Mouse (Mus musculus): ENCODE measurements around the gene Dcaf4. TPM values are rescaled to one million over a fixed set of nuclear protein-coding genes. Genes with fewer than 3 reads are reported as not detected.

Gene Dcaf4
- polyA plus RNA-seq, 1 experiment from 2014 or later = 47.1 TPM

- Histone ChIP-seq H3K27ac (ENCODE audit: low read depth, low read length) (no peak overlapping the region), H3K9ac (replicated peaks; ENCODE audit: low read depth, low read length) (no peak overlapping the region), H3K27me3 (ENCODE audit: control insufficient read depth, insufficient read depth, low read length) (no peaks in the 10 kb centered on the region), H3K4me1 (ENCODE audit: control insufficient read depth, insufficient read depth, low read length) (peaks cover 3% of the 10 kb centered on the region; the same call in 1 of the 2 replicates), H3K36me3 (ENCODE audit: control insufficient read depth, insufficient read depth, low read length) (no peaks in the 10 kb centered on the region), H3K4me3 (ENCODE audit: low read depth, low read length) (no peak overlapping the region), H3K4me2 (ENCODE audit: low read depth, low read length) (no peak overlapping the region), H3K9me3 (ENCODE audit: control insufficient read depth, low read length) (no peaks in the 10 kb centered on the region)
- 85% methylated on average over 18 of the region's 18 CpGs for WGBS
- ATAC-seq (ENCODE audit: low read depth) = no peak
These were observed 5.7 kb downstream of the Dcaf4 start for GRCm38 (mm10) chr12:83525822-83526544.

GRCm38 (mm10) chr12:83527816-83528215 is 7.5 kb downstream of the Dcaf4 start:
- H3K36me3 ChIP-seq (ENCODE audit: control insufficient read depth, insufficient read depth, low read length) = peaks cover 5% of the 10 kb centered on the region; the same call in 1 of the 2 replicates
- H3K4me3 ChIP-seq (ENCODE audit: low read depth, low read length) = no peak overlapping the region
- no peaks in the 10 kb centered on the region for H3K4me1 ChIP-seq (ENCODE audit: control insufficient read depth, insufficient read depth, low read length)
- H3K27me3 ChIP-seq (ENCODE audit: control insufficient read depth, insufficient read depth, low read length) = no peaks in the 10 kb centered on the region
- H3K27ac ChIP-seq (ENCODE audit: low read depth, low read length) = no peak overlapping the region
- no peak overlapping the region for H3K9ac ChIP-seq (replicated peaks; ENCODE audit: low read depth, low read length)
- H3K9me3 ChIP-seq (ENCODE audit: control insufficient read depth, low read length) = no peaks in the 10 kb centered on the region
- ATAC-seq (ENCODE audit: low read depth) = no peak
- H3K4me2 ChIP-seq (ENCODE audit: low read depth, low read length) = no peak overlapping the region
- WGBS = 41% methylated on average over 6 of the region's 6 CpGs

GRCm38 (mm10) chr12:83528665-83529064 is 8.4 kb downstream of the Dcaf4 start:
- no peak overlapping the region for H3K27ac ChIP-seq (ENCODE audit: low read depth, low read length)
- no peaks in the 10 kb centered on the region for H3K9me3 ChIP-seq (ENCODE audit: control insufficient read depth, low read length)
- WGBS = 87% methylated on average over 5 of the region's 5 CpGs
- no peak for ATAC-seq (ENCODE audit: low read depth)
- H3K9ac ChIP-seq (replicated peaks; ENCODE audit: low read depth, low read length) = no peak overlapping the region
- H3K36me3 ChIP-seq (ENCODE audit: control insufficient read depth, insufficient read depth, low read length) = peaks cover 5% of the 10 kb centered on the region; the same call in 1 of the 2 replicates
- no peak overlapping the region for H3K4me3 ChIP-seq (ENCODE audit: low read depth, low read length)
- no peaks in the 10 kb centered on the region for H3K27me3 ChIP-seq (ENCODE audit: control insufficient read depth, insufficient read depth, low read length)
- H3K4me2 ChIP-seq (ENCODE audit: low read depth, low read length) = no peak overlapping the region
- H3K4me1 ChIP-seq (ENCODE audit: control insufficient read depth, insufficient read depth, low read length) = no peaks in the 10 kb centered on the region

GRCm38 (mm10) chr12:83531992-83532391 is 11.7 kb downstream of the Dcaf4 start:
- Histone ChIP-seq H3K4me3 (ENCODE audit: low read depth, low read length) (no peak overlapping the region), H3K27me3 (ENCODE audit: control insufficient read depth, insufficient read depth, low read length) (no peaks in the 10 kb centered on the region), H3K36me3 (ENCODE audit: control insufficient read depth, insufficient read depth, low read length) (peaks cover 12% of the 10 kb centered on the region; the same call in 1 of the 2 replicates), H3K4me2 (ENCODE audit: low read depth, low read length) (no peak overlapping the region), H3K27ac (ENCODE audit: low read depth, low read length) (no peak overlapping the region), H3K9ac (replicated peaks; ENCODE audit: low read depth, low read length) (no peak overlapping the region), H3K9me3 (ENCODE audit: control insufficient read depth, low read length) (no peaks in the 10 kb centered on the region), H3K4me1 (ENCODE audit: control insufficient read depth, insufficient read depth, low read length) (no peaks in the 10 kb centered on the region)
- no peak for ATAC-seq (ENCODE audit: low read depth)
- 92% methylated on average over 6 of the region's 6 CpGs for WGBS

GRCm38 (mm10) chr12:83532966-83533365 is 12.7 kb downstream of the Dcaf4 start:
- H3K27ac ChIP-seq (ENCODE audit: low read depth, low read length) = no peak overlapping the region
- H3K9me3 ChIP-seq (ENCODE audit: control insufficient read depth, low read length) = no peaks in the 10 kb centered on the region
- H3K4me3 ChIP-seq (ENCODE audit: low read depth, low read length) = no peak overlapping the region
- WGBS = 83% methylated on average over 3 of the region's 3 CpGs
- ATAC-seq (ENCODE audit: low read depth) = no peak
- H3K4me1 ChIP-seq (ENCODE audit: control insufficient read depth, insufficient read depth, low read length) = no peaks in the 10 kb centered on the region
- no peak overlapping the region for H3K4me2 ChIP-seq (ENCODE audit: low read depth, low read length)
- no peaks in the 10 kb centered on the region for H3K27me3 ChIP-seq (ENCODE audit: control insufficient read depth, insufficient read depth, low read length)
- H3K9ac ChIP-seq (replicated peaks; ENCODE audit: low read depth, low read length) = no peak overlapping the region
- H3K36me3 ChIP-seq (ENCODE audit: control insufficient read depth, insufficient read depth, low read length) = peaks cover 12% of the 10 kb centered on the region; the same call in 1 of the 2 replicates

GRCm38 (mm10) chr12:83534190-83534589 is 13.9 kb downstream of the Dcaf4 start:
- WGBS = 84% methylated on average over 3 of the region's 3 CpGs
- H3K27ac ChIP-seq (ENCODE audit: low read depth, low read length) = no peak overlapping the region
- peaks cover 12% of the 10 kb centered on the region; the same call in 1 of the 2 replicates for H3K36me3 ChIP-seq (ENCODE audit: control insufficient read depth, insufficient read depth, low read length)
- H3K9ac ChIP-seq (replicated peaks; ENCODE audit: low read depth, low read length) = no peak overlapping the region
- no peak overlapping the region for H3K4me2 ChIP-seq (ENCODE audit: low read depth, low read length)
- ATAC-seq (ENCODE audit: low read depth) = no peak
- H3K4me3 ChIP-seq (ENCODE audit: low read depth, low read length) = no peak overlapping the region
- H3K27me3 ChIP-seq (ENCODE audit: control insufficient read depth, insufficient read depth, low read length) = no peaks in the 10 kb centered on the region
- H3K4me1 ChIP-seq (ENCODE audit: control insufficient read depth, insufficient read depth, low read length) = no peaks in the 10 kb centered on the region
- no peaks in the 10 kb centered on the region for H3K9me3 ChIP-seq (ENCODE audit: control insufficient read depth, low read length)

- WGBS = 85% methylated on average over 11 of the region's 11 CpGs
- H3K36me3 ChIP-seq (ENCODE audit: control insufficient read depth, insufficient read depth, low read length) = peaks cover 18% of the 10 kb centered on the region
- no peak for ATAC-seq (ENCODE audit: low read depth)
These were observed 15.2 kb downstream of the Dcaf4 start for GRCm38 (mm10) chr12:83535428-83535827.

GRCm38 (mm10) chr12:83536039-83536438 is 15.8 kb downstream of the Dcaf4 start:
- Histone ChIP-seq H3K27me3 (ENCODE audit: control insufficient read depth, insufficient read depth, low read length) (no peaks in the 10 kb centered on the region), H3K9me3 (ENCODE audit: control insufficient read depth, low read length) (no peaks in the 10 kb centered on the region), H3K4me3 (ENCODE audit: low read depth, low read length) (no peak overlapping the region), H3K27ac (ENCODE audit: low read depth, low read length) (no peak overlapping the region), H3K4me1 (ENCODE audit: control insufficient read depth, insufficient read depth, low read length) (no peaks in the 10 kb centered on the region), H3K4me2 (ENCODE audit: low read depth, low read length) (no peak overlapping the region), H3K36me3 (ENCODE audit: control insufficient read depth, insufficient read depth, low read length) (peaks cover 18% of the 10 kb centered on the region), H3K9ac (replicated peaks; ENCODE audit: low read depth, low read length) (0 out of 2 replicates have a peak overlapping the region, but pooled peaks have one; percentile 11)
- peak; percentile 55; the same call in 1 of the 2 replicates for ATAC-seq (ENCODE audit: low read depth)
- WGBS = 40% methylated on average over 9 of the region's 9 CpGs

More at GRCm38 (mm10) chr12:83535428-83535827, 15.2 kb downstream of the Dcaf4 start:
- H3K9me3 ChIP-seq (ENCODE audit: control insufficient read depth, low read length) = no peaks in the 10 kb centered on the region
- no peak overlapping the region for H3K4me3 ChIP-seq (ENCODE audit: low read depth, low read length)
- no peak overlapping the region for H3K9ac ChIP-seq (replicated peaks; ENCODE audit: low read depth, low read length)
- no peak overlapping the region for H3K27ac ChIP-seq (ENCODE audit: low read depth, low read length)
- H3K4me2 ChIP-seq (ENCODE audit: low read depth, low read length) = no peak overlapping the region
- H3K4me1 ChIP-seq (ENCODE audit: control insufficient read depth, insufficient read depth, low read length) = no peaks in the 10 kb centered on the region
- no peaks in the 10 kb centered on the region for H3K27me3 ChIP-seq (ENCODE audit: control insufficient read depth, insufficient read depth, low read length)

- Histone ChIP-seq H3K27me3 (ENCODE audit: control insufficient read depth, insufficient read depth, low read length) (no peaks in the 10 kb centered on the region), H3K4me1 (ENCODE audit: control insufficient read depth, insufficient read depth, low read length) (no peaks in the 10 kb centered on the region), H3K4me2 (ENCODE audit: low read depth, low read length) (no peak overlapping the region), H3K9me3 (ENCODE audit: control insufficient read depth, low read length) (no peaks in the 10 kb centered on the region), H3K4me3 (ENCODE audit: low read depth, low read length) (no peak overlapping the region), H3K27ac (ENCODE audit: low read depth, low read length) (no peak overlapping the region), H3K36me3 (ENCODE audit: control insufficient read depth, insufficient read depth, low read length) (peaks cover 38% of the 10 kb centered on the region), H3K9ac (replicated peaks; ENCODE audit: low read depth, low read length) (no peak overlapping the region)
- no peak for ATAC-seq (ENCODE audit: low read depth)
- 84% methylated on average over 7 of the region's 7 CpGs for WGBS
These were observed 23.7 kb downstream of the Dcaf4 start for GRCm38 (mm10) chr12:83543997-83544396.

Measured in neural tube, embryonic 14.5 days (tissue).